Mouse (Mus musculus) erythroblast, embryonic 14.5 days (primary cell): Measurements from ENCODE around the gene Tbx15.

Source experiments
- GATA1 ChIP-seq: IDR thresholded peaks from 2 replicates; pipeline ENCODE4 v1.6.1; 2012; ENCODE audit warnings: low read length, inconsistent platforms, mixed read lengths
- TAL1 ChIP-seq: IDR thresholded peaks from 3 replicates; pipeline ENCODE4 v1.6.1; 2012; ENCODE audit warnings: low read length, inconsistent platforms, mixed read lengths

- TF ChIP-seq GATA1 = no peak
- no peak for TF ChIP-seq TAL1
Measured at GRCm38 (mm10) chr3:99193576-99193975, 46.6 kb upstream of the Tbx15 start.
